Mouse (Mus musculus): Measurements from ENCODE around the gene Kif13a. TPM values are rescaled to one million over a fixed set of nuclear protein-coding genes. Genes with fewer than 3 reads are reported as not detected.

The Kif13a gene
- total RNA-seq, 2 experiments from 2014 or later: 24.6 to 28.2 TPM

DNA sequence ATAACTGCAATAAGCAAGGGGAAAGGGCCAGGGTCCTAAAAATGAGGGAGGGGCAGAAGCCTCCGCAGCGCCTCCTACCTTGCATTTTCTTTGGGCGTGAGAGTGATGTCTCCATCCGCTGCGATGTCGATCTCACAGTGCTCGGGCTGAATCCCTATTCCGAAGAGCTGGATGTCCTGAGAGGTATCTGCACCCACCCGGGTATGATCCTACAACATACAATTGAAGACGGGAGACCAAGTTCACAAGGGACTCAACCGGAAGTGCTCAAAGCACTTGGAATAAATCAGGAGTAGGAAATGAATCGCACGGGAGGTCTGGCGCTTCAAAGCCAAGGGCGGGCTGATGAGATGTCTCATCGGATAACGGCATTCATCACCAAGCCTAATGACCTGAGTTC, 119.1 kb downstream of the Kif13a start:
- no peak for DNase-seq (ENCODE audit: low spot score in 2 of 2)
- intact Hi-C loops (cut with DNase I): no loop called here

DNA sequence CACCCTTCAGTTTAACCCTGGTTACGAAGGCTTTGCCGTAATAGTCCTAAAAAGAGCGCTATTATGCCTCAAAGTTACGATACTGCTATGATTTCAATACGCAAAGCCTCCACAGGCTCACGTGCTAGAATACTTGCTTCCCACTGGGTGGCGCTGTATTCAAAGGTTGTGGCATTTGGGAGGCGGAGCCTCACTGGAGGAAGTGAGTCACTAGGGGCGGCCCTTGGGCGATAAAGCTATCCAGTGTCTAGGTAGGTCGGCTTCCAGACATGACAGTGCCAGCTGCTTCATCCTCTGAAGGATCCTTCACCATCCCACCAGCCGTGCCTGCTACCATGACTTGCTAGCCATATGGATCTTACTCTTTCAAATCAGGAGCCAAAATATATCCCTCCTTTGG, 119.6 kb downstream of the Kif13a start:
- peak; percentile 21 to 53 for DNase-seq (ENCODE audit: low spot score in 2 of 2)
- intact Hi-C loops (cut with DNase I): no loop called here

- DNase-seq (ENCODE audit: low spot score in 2 of 2): no peak
- intact Hi-C loops (cut with DNase I): no loop called here
These were observed 121.8 kb downstream of the Kif13a start for GRCm38 (mm10) chr13:46807901-46808300.

DNA sequence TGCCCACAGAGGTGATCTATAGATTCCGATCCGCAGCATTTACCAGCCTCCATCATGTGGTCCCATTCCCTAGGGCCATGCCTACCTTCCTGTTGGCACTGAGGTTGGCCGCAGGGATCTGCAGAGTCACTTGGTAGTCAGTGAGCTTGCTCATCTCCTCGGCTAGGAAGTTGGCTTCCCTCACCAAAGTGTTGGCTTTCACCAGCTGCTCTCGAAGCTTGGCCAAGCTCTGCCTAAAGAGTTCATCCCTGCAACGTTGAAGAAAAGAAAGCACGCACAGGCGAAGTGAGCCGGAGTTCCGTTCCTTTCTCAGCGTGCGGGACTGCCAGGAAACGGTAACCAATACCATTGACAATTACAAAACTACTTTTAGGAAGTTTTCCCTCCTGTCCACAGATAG, 128.5 kb downstream of the Kif13a start:
- DNase-seq (ENCODE audit: low spot score in 2 of 2): no peak
- intact Hi-C loops (cut with DNase I): no loop called here

GRCm38 (mm10) chr13:46798156-46798555, 131.5 kb downstream of the Kif13a start:
- DNase-seq (ENCODE audit: low spot score in 2 of 2): peak; percentile 64
- intact Hi-C loops (cut with DNase I): loop anchor here (2.0 to 5.0 kb wide), 2 partner anchors 71 to 487 kb away; partner anchors contain the start of gene Nup153

- no peak for DNase-seq (ENCODE audit: low spot score in 2 of 2)
- intact Hi-C loops (cut with DNase I): loop anchor here (5.0 kb wide), 1 partner anchor 69 kb away; the partner anchor contains the start of gene Nup153
These were observed 133.3 kb downstream of the Kif13a start for GRCm38 (mm10) chr13:46796381-46796780.

DNA sequence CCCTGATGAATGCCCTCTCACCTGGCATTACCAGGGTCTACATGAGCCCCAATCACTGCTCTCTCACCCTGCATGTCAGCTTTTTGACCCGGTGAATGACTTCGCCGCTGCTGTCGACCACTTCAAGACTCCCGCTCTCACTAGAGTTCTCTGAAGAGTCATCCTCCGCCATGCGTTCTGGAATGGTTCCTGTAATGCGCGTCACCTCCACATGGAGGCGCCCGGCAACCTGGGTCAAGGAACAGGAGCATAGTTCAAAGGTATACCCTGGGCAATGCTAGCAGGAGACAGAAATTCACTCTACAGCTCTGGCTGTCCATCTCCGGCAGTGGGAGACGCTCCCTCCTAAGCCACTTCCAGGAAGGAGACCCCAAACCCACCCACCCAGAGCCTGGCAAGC, 135.8 kb downstream of the Kif13a start:
- intact Hi-C loops (cut with DNase I): no loop called here

GRCm38 (mm10) chr13:46788452-46788851, 141.2 kb downstream of the Kif13a start:
- intact Hi-C loops (cut with DNase I): no loop called here

More for the DNA sequence above, 135.8 kb downstream of the Kif13a start:
- no peak for DNase-seq (ENCODE audit: low spot score in 2 of 2)

GRCm38 (mm10) chr13:46786836-46787235, 142.8 kb downstream of the Kif13a start:
- intact Hi-C loops (cut with DNase I): no loop called here
- no peak for DNase-seq (ENCODE audit: low spot score in 2 of 2)

More at GRCm38 (mm10) chr13:46788452-46788851, 141.2 kb downstream of the Kif13a start:
- DNase-seq (ENCODE audit: low spot score in 2 of 2): no peak

DNA sequence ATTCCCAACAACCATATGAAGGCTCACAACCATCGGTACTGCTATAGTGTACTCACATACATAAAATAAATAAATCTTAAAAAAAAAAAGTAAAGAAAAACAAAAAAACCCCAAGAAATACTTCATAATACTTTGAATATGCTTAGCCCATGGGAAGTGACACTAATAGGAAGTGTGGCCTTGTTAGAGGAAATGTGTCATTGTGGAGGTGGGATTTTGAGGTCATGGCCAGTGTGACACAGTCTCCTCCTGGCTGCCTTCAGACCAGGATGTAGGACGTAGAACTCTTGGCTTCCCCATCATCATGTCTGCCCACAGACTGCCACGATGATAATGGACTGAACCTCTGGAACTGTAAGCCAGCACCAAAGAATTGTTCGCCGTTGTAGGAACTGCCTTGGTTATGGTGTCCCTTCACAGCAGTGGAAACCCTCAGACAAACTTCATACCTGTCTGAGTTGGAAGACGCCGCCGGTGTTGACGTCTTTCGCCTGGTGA, 143.6 kb downstream of the Kif13a start:
- intact Hi-C loops (cut with DNase I): no loop called here
- DNase-seq (ENCODE audit: low spot score in 2 of 2): no peak

- intact Hi-C loops (cut with DNase I): no loop called here
- DNase-seq (ENCODE audit: low spot score in 2 of 2): no peak
These were observed 149.3 kb downstream of the Kif13a start for GRCm38 (mm10) chr13:46780379-46780778.

- DNase-seq (ENCODE audit: low spot score in 2 of 2): peak; percentile 19 to 34
- intact Hi-C loops (cut with DNase I): no loop called here
These were observed 149.8 kb downstream of the Kif13a start for GRCm38 (mm10) chr13:46779831-46780230.

DNA sequence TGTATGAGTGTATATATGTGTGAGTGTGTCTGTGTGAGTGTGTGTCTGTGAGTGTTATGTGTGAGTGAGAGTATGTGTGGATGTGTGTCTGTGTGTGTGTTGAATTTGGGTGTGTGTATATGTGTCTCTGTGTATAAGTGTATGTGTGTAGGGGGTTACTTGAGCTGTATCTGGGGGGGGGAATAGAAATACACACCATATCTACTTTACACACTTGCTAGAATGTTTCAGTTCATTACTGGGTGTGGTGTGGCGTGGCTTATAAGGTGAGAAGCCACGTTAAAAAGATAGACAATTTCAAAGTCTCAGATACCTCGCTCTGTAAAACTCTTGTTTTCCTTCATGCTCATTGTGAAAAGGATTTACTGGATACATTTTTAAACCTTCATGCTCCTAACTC, 152.2 kb downstream of the Kif13a start:
- no peak for DNase-seq (ENCODE audit: low spot score in 2 of 2)
- intact Hi-C loops (cut with DNase I): no loop called here

DNA sequence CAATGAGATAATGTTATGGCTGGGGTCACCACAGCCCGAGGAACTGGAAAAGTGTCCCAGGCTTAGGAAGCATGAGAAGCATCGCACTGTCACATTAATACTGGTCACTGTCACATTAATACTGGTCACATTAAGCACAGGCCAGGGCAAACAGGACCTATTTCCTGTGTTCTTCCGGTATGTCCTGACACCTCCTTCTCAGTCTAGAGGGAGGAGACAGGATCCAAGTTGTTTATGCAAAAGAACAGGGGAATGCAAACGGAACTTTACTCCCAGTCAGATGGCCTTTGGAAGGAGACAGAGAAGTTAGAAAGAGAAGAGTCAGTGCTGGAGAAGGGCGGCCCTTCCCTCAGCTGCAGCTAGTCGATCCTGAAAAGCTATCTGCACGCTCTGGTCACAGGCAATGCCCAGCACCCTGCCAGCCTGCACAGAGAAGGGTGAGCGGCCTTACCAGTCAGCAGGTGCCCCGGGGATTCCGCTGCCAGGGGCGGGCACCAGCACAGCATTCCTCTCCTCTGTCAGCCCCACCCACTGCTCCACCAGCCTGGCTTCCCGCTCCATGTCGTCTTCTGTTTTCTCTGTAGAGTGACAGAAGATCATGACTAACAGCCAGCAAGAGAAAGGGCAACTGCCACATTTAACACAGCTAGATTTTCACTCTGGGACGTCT, 152.9 kb downstream of the Kif13a start:
- intact Hi-C loops (cut with DNase I): no loop called here
- no peak for DNase-seq (ENCODE audit: low spot score in 2 of 2)

DNA sequence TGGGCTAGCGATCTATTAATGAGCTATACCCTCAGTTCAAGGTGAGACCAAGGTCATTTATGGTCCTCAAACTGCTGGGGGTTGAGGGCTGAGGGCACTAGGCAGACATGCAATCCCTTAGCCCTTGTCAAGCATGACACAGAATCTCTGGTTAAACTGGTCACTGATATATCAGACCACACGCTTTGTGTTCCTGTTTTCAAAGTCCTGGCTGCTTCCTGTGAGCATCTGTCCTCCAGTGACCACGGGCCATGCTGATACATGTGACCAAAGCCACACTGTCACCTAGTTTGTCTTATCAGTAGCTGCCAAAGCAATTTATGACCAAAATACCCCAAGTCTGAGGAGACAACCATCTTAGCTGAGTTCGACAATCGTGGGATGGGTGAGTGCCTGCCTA, 154.7 kb downstream of the Kif13a start:
- no peak for DNase-seq (ENCODE audit: low spot score in 2 of 2)
- intact Hi-C loops (cut with DNase I): no loop called here

DNA sequence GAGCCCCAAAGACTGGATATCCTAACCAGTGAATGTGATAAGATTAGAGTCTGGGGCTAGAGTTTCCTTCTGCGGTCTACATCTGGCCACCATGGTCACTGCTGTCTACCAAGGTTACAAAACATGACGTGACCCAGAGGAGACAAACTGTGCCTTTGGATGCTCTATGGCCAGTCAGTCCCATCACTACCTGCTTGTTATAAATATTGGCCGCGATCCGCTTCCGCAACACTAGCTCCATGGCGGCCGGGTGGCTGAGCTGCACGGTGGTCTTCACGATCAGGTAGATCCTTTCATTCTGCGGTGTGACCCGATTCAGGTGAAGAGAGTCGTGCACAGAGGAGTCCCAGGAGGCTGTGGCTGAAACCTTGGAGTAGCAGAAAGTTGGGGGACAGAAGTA, 157.1 kb downstream of the Kif13a start:
- intact Hi-C loops (cut with DNase I): no loop called here
- no peak for DNase-seq (ENCODE audit: low spot score in 2 of 2)

DNA sequence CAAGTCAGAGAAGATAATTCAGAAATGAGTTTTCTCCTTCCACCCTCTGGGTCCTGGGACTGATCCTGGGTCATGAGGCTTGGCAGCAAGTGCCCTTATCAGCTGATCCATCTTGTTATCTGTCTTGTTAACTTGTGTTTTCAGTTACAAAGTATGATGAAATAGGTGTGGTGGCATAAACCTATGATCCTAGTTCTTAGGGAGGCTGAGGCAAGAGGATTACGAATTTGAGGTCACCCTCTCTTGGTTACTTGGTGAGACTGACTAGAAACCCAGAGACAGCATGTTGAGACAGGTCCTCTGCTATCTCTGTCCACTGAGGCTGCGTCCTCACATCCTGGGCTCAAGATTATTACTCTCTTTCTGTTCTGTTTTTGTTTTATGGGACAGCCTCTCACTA, 164.3 kb downstream of the Kif13a start:
- intact Hi-C loops (cut with DNase I): no loop called here
- DNase-seq (ENCODE audit: low spot score in 2 of 2): no peak

DNA sequence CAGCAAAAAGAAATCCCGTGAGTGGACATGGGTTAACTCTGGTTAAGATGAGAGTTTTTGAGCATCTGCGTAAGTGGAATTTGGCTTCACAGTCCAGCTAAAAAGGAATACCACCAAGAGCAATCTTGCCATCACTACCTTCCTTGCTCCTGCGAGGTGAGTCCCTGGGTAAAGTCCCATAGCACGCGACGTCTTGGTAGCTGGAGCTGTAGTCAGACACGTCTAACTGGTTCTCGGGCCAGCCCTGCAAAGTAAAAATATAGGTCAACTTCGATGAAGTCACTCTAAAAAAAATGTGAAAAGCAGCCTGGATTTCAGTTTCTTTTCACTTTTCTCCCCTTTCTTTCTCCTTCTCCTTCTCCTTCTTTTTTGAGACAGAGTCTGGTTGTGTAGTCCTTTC, 166.5 kb downstream of the Kif13a start:
- no peak for DNase-seq (ENCODE audit: low spot score in 2 of 2)
- intact Hi-C loops (cut with DNase I): no loop called here

GRCm38 (mm10) chr13:46760921-46761320, 168.7 kb downstream of the Kif13a start:
- no peak for DNase-seq (ENCODE audit: low spot score in 2 of 2)
- intact Hi-C loops (cut with DNase I): no loop called here

DNA sequence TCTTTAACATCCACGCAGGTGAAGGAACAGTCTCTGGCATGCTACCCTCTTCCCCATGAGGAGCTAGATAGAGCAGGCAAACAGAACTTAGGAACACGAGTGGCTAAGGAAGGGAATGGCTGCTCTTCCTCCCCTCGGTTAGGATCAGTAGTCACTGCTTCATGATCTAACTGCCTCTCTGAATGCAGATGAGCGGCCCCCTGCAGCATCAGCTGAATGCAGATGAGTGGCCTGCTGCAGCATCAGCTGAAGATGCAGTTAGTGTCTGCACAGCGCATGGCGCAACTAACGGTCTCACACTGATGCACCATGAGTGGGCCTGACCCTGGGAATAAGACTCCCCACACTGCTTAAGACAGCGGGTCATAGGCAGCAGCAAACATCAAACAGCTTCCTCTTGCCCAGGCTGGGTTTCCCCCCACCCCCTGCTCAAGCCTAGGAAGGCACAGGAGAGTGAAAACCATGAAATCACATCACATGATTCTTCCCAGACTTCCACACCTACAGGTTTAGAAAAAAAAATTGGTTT, 170.3 kb downstream of the Kif13a start:
- intact Hi-C loops (cut with DNase I): no loop called here
- DNase-seq (ENCODE audit: low spot score in 2 of 2): no peak

DNA sequence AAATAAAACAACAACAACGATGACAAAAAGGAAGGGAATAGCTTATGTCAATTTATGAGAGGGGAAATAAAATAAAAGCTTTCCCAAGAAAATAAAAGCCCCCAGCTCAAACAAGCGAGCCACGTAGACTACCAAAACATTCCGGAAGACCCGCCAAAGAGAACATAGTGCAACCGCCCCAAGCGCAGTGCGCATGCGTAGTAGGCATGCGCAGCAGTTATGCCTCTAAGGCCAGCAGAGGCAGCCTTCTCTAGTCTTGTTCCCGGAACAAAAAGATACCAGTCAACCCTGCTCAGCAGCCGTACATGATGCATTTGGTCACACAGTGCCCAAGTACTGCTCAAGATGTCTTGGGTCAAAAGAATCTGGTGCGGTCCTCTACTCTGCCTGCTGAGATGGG, 171.0 kb downstream of the Kif13a start:
- intact Hi-C loops (cut with DNase I): no loop called here
- no peak for DNase-seq (ENCODE audit: low spot score in 2 of 2)
